Mouse (Mus musculus): Measurements from ENCODE around the gene Pik3r5. TPM values are rescaled to one million over a fixed set of nuclear protein-coding genes. Genes with fewer than 3 reads are reported as not detected.

The Pik3r5 gene
- total RNA-seq, 2 experiments from 2014 or later, result 0.67 to 1.7 TPM

GRCm38 (mm10) chr11:68400021-68400671, 31.8 kb upstream of the Pik3r5 start:
- intact Hi-C loops (cut with DNase I), result no loop called here
- DNase-seq, result peak; percentile 49 to 60

GRCm38 (mm10) chr11:68400727-68401219, 31.1 kb upstream of the Pik3r5 start, which contains the start of gene Ntn1:
Gene Ntn1 (minus strand): TSS chr11:68400823.
- intact Hi-C loops (cut with DNase I), result no loop called here
- no peak for DNase-seq

- DNase-seq, result no peak
- intact Hi-C loops (cut with DNase I), result no loop called here
Observed at GRCm38 (mm10) chr11:68401428-68401827, 30.5 kb upstream of the Pik3r5 start.

GRCm38 (mm10) chr11:68404185-68404584, 27.7 kb upstream of the Pik3r5 start:
- no peak for DNase-seq
- intact Hi-C loops (cut with DNase I), result no loop called here

- DNase-seq, result no peak
- intact Hi-C loops (cut with DNase I), result loop anchor here (5.0 kb wide), 1 partner anchor 583 kb away; no protein-coding TSS in a partner anchor
Observed at GRCm38 (mm10) chr11:68405576-68405975, 26.3 kb upstream of the Pik3r5 start.

- no peak for DNase-seq
- intact Hi-C loops (cut with DNase I), result loop anchor here (5.0 kb wide), 1 partner anchor 585 kb away; no protein-coding TSS in a partner anchor
Observed at GRCm38 (mm10) chr11:68407266-68407926, 24.5 kb upstream of the Pik3r5 start.

- peak; percentile 75 to 77 for DNase-seq
- intact Hi-C loops (cut with DNase I), result loop anchor here (1.0 to 5.0 kb wide), 3 partner anchors 196 to 586 kb away; no protein-coding TSS in a partner anchor
Observed at GRCm38 (mm10) chr11:68408127-68408526, 23.8 kb upstream of the Pik3r5 start.

GRCm38 (mm10) chr11:68417001-68417400, 14.9 kb upstream of the Pik3r5 start:
- intact Hi-C loops (cut with DNase I), result no loop called here
- DNase-seq, result no peak

GRCm38 (mm10) chr11:68417831-68418230, 14.1 kb upstream of the Pik3r5 start:
- DNase-seq, result peak; percentile 39 to 49
- intact Hi-C loops (cut with DNase I), result no loop called here

GRCm38 (mm10) chr11:68425492-68426315, 6.2 kb upstream of the Pik3r5 start:
- no peak for DNase-seq
- intact Hi-C loops (cut with DNase I), result no loop called here

GRCm38 (mm10) chr11:68427083-68427570, 4.8 kb upstream of the Pik3r5 start:
- DNase-seq, result no peak
- intact Hi-C loops (cut with DNase I), result no loop called here

- intact Hi-C loops (cut with DNase I), result loop anchor here (5.0 kb wide), 2 partner anchors 52 to 122 kb away; no protein-coding TSS in a partner anchor
- DNase-seq, result peak in 1 of 2 experiments; percentile 13
Observed at GRCm38 (mm10) chr11:68430662-68431061, 1.3 kb upstream of the Pik3r5 start.

- no peak for DNase-seq
- intact Hi-C loops (cut with DNase I), result loop anchor here (5.0 kb wide), 2 partner anchors 50 to 120 kb away; no protein-coding TSS in a partner anchor
Observed at GRCm38 (mm10) chr11:68432361-68433021, 570 bp downstream of the Pik3r5 start.

- no peak for DNase-seq
- intact Hi-C loops (cut with DNase I), result loop anchor here (5.0 kb wide), 2 partner anchors 49 to 119 kb away; no protein-coding TSS in a partner anchor
Observed at GRCm38 (mm10) chr11:68433534-68433933, 1.6 kb downstream of the Pik3r5 start.

GRCm38 (mm10) chr11:68434697-68435096, 2.8 kb downstream of the Pik3r5 start:
- intact Hi-C loops (cut with DNase I), result loop anchor here (5.0 kb wide), 2 partner anchors 48 to 118 kb away; no protein-coding TSS in a partner anchor
- no peak for DNase-seq

- no peak for DNase-seq
- intact Hi-C loops (cut with DNase I), result no loop called here
Observed at GRCm38 (mm10) chr11:68435601-68436000, 3.7 kb downstream of the Pik3r5 start.

- intact Hi-C loops (cut with DNase I), result no loop called here
- DNase-seq, result no peak
Observed at GRCm38 (mm10) chr11:68436376-68436775, 4.5 kb downstream of the Pik3r5 start.

- intact Hi-C loops (cut with DNase I), result no loop called here
- no peak for DNase-seq
Observed at GRCm38 (mm10) chr11:68440100-68440499, 8.2 kb downstream of the Pik3r5 start.

GRCm38 (mm10) chr11:68440965-68441364, 9.0 kb downstream of the Pik3r5 start:
- intact Hi-C loops (cut with DNase I), result no loop called here

GRCm38 (mm10) chr11:68442346-68442745, 10.4 kb downstream of the Pik3r5 start:
- intact Hi-C loops (cut with DNase I), result no loop called here
- DNase-seq, result no peak

More at GRCm38 (mm10) chr11:68440965-68441364, 9.0 kb downstream of the Pik3r5 start:
- DNase-seq, result no peak

Data from heart, postnatal 36 days (tissue).